Mouse (Mus musculus) neural tube, embryonic 14.5 days (tissue): ENCODE measurements around the gene Lin37. TPM values are rescaled to one million over a fixed set of nuclear protein-coding genes. Genes with fewer than 3 reads are reported as not detected.

Experiments
- ATAC-seq: fragments of 200-750 bp; cut with Nextera tagmentation; 2 replicates; pipeline ENCODE4 v1.8.0; 2017; ENCODE audit warnings: low read depth, mild to moderate bottlenecking, moderate TSS enrichment, moderate library complexity
- H3K27ac ChIP-seq: fragments of 300-500 bp; sonication (generic); 2 replicates; pipeline ENCODE4 v1.5.1; 2014; ENCODE audit warnings: low read depth, mild to moderate bottlenecking, control low read depth, low read length, moderate library complexity, mixed read lengths
- H3K27me3 ChIP-seq: fragments of 300-500 bp; sonication (generic); 2 replicates; pipeline ENCODE4 v1.6.1; 2014; ENCODE audit warnings: low read length; ENCODE audit not compliant: control insufficient read depth, insufficient read depth
- H3K36me3 ChIP-seq: fragments of 300-500 bp; sonication (generic); 2 replicates; pipeline ENCODE4 v1.6.1; 2014; ENCODE audit warnings: low read length, mixed read lengths; ENCODE audit not compliant: control insufficient read depth, insufficient read depth
- H3K4me1 ChIP-seq: fragments of 300-500 bp; sonication (generic); 2 replicates; pipeline ENCODE4 v1.6.1; 2014; ENCODE audit warnings: low read length; ENCODE audit not compliant: control insufficient read depth, insufficient read depth
- H3K4me2 ChIP-seq: fragments of 300-500 bp; sonication (generic); 2 replicates; pipeline ENCODE4 v1.6.1; 2014; ENCODE audit warnings: mild to moderate bottlenecking, low read depth, low read length, control low read depth
- H3K4me3 ChIP-seq: fragments of 300-500 bp; sonication (generic); 2 replicates; pipeline ENCODE4 v1.5.1; 2014; ENCODE audit warnings: low read depth, low read length, control low read depth, mixed read lengths
- H3K9ac ChIP-seq: fragments of 300-500 bp; sonication (generic); replicated peaks from 2 replicates; pipeline ENCODE4 v1.6.1; 2014; ENCODE audit warnings: low read depth, mild to moderate bottlenecking, control low read depth, low read length, mixed read lengths
- H3K9me3 ChIP-seq: fragments of 300-500 bp; sonication (generic); 2 replicates; pipeline ENCODE4 v1.6.1; 2016; ENCODE audit warnings: low read length; ENCODE audit not compliant: control insufficient read depth
- WGBS: fragments of 180-500 bp; shearing (Covaris S2); extraction: QIAGEN DNeasy Blood & Tissue Kit; methylation state at CpG from one replicate; pipeline ENCODE4 v1.1.7; 2014; 5-methylcytosine and 5-hydroxymethylcytosine counted together
- microRNA-seq: library from miRNA; unstranded; fragments of <30 nt; microRNA quantifications from one replicate; pipeline ENCODE4, GENCODE M21; 2016
- polyA plus RNA-seq: library from polyadenylated mRNA; unstranded; fragments of >200 nt; fragmentation: Nextera tagmentation; extraction: Ambion mirVana; gene quantifications from 2 replicates; pipeline ENCODE4 v1.2.1, GENCODE M21; 2014

The Lin37 gene
- polyA plus RNA-seq, 1 experiment from 2014 or later, result 57.4 TPM

DNA sequence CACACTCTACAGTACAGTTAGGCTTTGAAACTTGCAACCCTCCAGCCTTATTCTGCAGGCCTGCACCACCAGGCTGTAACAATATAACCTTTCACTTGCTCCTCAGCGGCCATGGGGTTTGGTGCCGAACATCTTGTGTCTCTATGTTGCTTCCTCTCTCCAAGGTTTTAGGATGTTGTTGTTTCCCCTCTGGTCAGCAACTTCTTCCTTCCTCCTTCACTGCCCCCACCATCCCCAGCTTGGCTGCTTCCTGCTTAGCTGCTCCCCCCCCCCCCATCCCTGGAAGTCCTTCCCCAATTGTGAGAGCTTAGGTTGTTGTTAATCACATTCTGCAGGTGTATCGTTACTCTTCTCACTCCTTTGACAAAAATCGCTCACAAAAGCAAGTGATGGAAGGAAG is 51.6 kb downstream of the Lin37 start:
- WGBS, result 79% methylated on average over 4 of the region's 4 CpGs
- no peak overlapping the region for H3K27ac ChIP-seq
- no peak overlapping the region for H3K9ac ChIP-seq
- no peaks in the 10 kb centered on the region for H3K27me3 ChIP-seq
- no peak for ATAC-seq
- H3K4me1 ChIP-seq, result no peaks in the 10 kb centered on the region
- H3K9me3 ChIP-seq, result no peaks in the 10 kb centered on the region
- no peak overlapping the region for H3K4me3 ChIP-seq
- no peak overlapping the region for H3K4me2 ChIP-seq
- H3K36me3 ChIP-seq, result no peaks in the 10 kb centered on the region

Small RNA genes lying within 50 kb of the gene (microRNA-seq; reads per million reads assigned to microRNA genes)
- gene Gm38670 (not detected), gene Mir3569 (not detected)

Other genes with a start within 250 kb of the Lin37 start
- 12.7 and 16.9 TPM in 2 replicates for gene Syne4, start 245.0 kb downstream of the Lin37 start, polyA plus RNA-seq
- not detected in 2 replicates for gene E130208F15Rik, start 238.1 kb downstream of the Lin37 start, polyA plus RNA-seq
- gene Sdhaf1, start 235.9 kb downstream of the Lin37 start, polyA plus RNA-seq, result 16.3 and 20.1 TPM in 2 replicates
- 12.2 and 14.1 TPM in 2 replicates for gene Lrfn3, start 197.1 kb downstream of the Lin37 start, polyA plus RNA-seq
- 23.3 and 39.9 TPM in 2 replicates for gene Tyrobp, start 146.1 kb downstream of the Lin37 start, polyA plus RNA-seq
- 1.1 TPM in 1 of 2 replicates, not detected in the other for gene Hcst, start 140.0 kb downstream of the Lin37 start, polyA plus RNA-seq
- 2.5 and 3.1 TPM in 2 replicates for gene Nfkbid, start 138.1 kb downstream of the Lin37 start, polyA plus RNA-seq
- 641 and 675 TPM in 2 replicates for gene Aplp1, start 114.3 kb downstream of the Lin37 start, polyA plus RNA-seq
- gene Kirrel2, start 102.1 kb downstream of the Lin37 start, polyA plus RNA-seq, result 0.27 and 0.89 TPM in 2 replicates
- 0.30 TPM in 1 of 2 replicates, not detected in the other for gene Nphs1, start 101.5 kb downstream of the Lin37 start, polyA plus RNA-seq
- gene Prodh2, start 66.2 kb downstream of the Lin37 start, polyA plus RNA-seq, result not detected in 2 replicates
- gene Arhgap33, start 24.8 kb downstream of the Lin37 start, polyA plus RNA-seq, result 110 and 111 TPM in 2 replicates
- 7.0 and 8.4 TPM in 2 replicates for gene Hspb6, start 7.7 kb downstream of the Lin37 start, polyA plus RNA-seq
- 9.3 and 11.1 TPM in 2 replicates for gene Proser3, start 7.5 kb downstream of the Lin37 start, polyA plus RNA-seq
- gene U2af1l4, start 3.5 kb upstream of the Lin37 start, polyA plus RNA-seq, result 99.4 and 99.6 TPM in 2 replicates
- 8.1 and 9.4 TPM in 2 replicates for gene Gm49396, start 3.5 kb upstream of the Lin37 start, polyA plus RNA-seq
- gene Psenen, start 3.8 kb upstream of the Lin37 start, polyA plus RNA-seq, result 111 and 126 TPM in 2 replicates
- 2.8 and 3.7 TPM in 2 replicates for gene Igflr1, start 5.6 kb upstream of the Lin37 start, polyA plus RNA-seq
- gene Kmt2b, start 28.9 kb upstream of the Lin37 start, polyA plus RNA-seq, result 13.6 and 14.6 TPM in 2 replicates
- gene Zbtb32, start 39.1 kb upstream of the Lin37 start, polyA plus RNA-seq, result 0.30 and 0.35 TPM in 2 replicates
- 0.43 and 0.62 TPM in 2 replicates for gene Upk1a, start 53.0 kb upstream of the Lin37 start, polyA plus RNA-seq
- 1,118 and 1,342 TPM in 2 replicates for gene Cox6b1, start 66.3 kb upstream of the Lin37 start, polyA plus RNA-seq
- gene Etv2, start 76.0 kb upstream of the Lin37 start, polyA plus RNA-seq, result not detected in 2 replicates
- gene Rbm42, start 90.5 kb upstream of the Lin37 start, polyA plus RNA-seq, result 98.3 and 110 TPM in 2 replicates
- 22.4 and 23.9 TPM in 2 replicates for gene Haus5, start 105.2 kb upstream of the Lin37 start, polyA plus RNA-seq
- not detected in 2 replicates for gene Pmis2, start 111.8 kb upstream of the Lin37 start, polyA plus RNA-seq
- gene 2200002J24Rik, start 139.1 kb upstream of the Lin37 start, polyA plus RNA-seq, result not detected in 2 replicates
- 1.9 and 2.9 TPM in 2 replicates for gene Atp4a, start 152.4 kb upstream of the Lin37 start, polyA plus RNA-seq
- gene Tmem147, start 169.7 kb upstream of the Lin37 start, polyA plus RNA-seq, result 286 and 323 TPM in 2 replicates
- 0.90 and 1.2 TPM in 2 replicates for gene Gapdhs, start 183.8 kb upstream of the Lin37 start, polyA plus RNA-seq
- 1.7 and 2.0 TPM in 2 replicates for gene Sbsn, start 191.6 kb upstream of the Lin37 start, polyA plus RNA-seq
- 0.73 and 2.3 TPM in 2 replicates for gene Dmkn, start 203.9 kb upstream of the Lin37 start, polyA plus RNA-seq
- 0.88 TPM in 1 of 2 replicates, not detected in the other for gene Krtdap, start 228.1 kb upstream of the Lin37 start, polyA plus RNA-seq